Mouse (Mus musculus) spleen, adult 2 months (tissue): ENCODE results near the gene Ugt1a10. TPM values are rescaled to one million over a fixed set of nuclear protein-coding genes. Genes with fewer than 3 reads are reported as not detected.
"Not testable (repeated sequence)": the region's sequence is repeated elsewhere in the genome, so short reads cannot be mapped to it uniquely, and the experiment has no call there.

Source experiments
- DNase-seq, 2 experiments: peaks; one replicate each; pipeline versions ENCODE4 v3.0.0 to v3.0.0-alpha.2; 2012 to 2021; ENCODE audit warnings: low spot score in 2 of 2, low read depth in 1 of 2
- H3K27ac ChIP-seq: fragments of 200-500 bp; 2 replicates; pipeline ENCODE4 v1.5.1; 2012; ENCODE audit warnings: low read length, inconsistent platforms; ENCODE audit not compliant: insufficient read depth
- H3K27me3 ChIP-seq: fragments of 200-500 bp; 2 replicates; pipeline ENCODE4 v1.6.1; 2012; ENCODE audit warnings: mild to moderate bottlenecking, moderate library complexity, low read length, inconsistent platforms; ENCODE audit not compliant: control insufficient read depth, insufficient read depth
- H3K36me3 ChIP-seq: fragments of 200-500 bp; 2 replicates; pipeline ENCODE4 v1.6.1; 2012; ENCODE audit warnings: mild to moderate bottlenecking, low read length, inconsistent platforms; ENCODE audit not compliant: control insufficient read depth, insufficient read depth
- H3K4me1 ChIP-seq: fragments of 200-500 bp; 2 replicates; pipeline ENCODE4 v1.6.1; 2011; ENCODE audit warnings: inconsistent platforms; ENCODE audit not compliant: control insufficient read depth, insufficient read depth, insufficient read length
- H3K4me3 ChIP-seq: fragments of 200-500 bp; 2 replicates; pipeline ENCODE4 v1.5.1; 2011; ENCODE audit warnings: mild to moderate bottlenecking, inconsistent platforms; ENCODE audit not compliant: insufficient read depth, insufficient read length; ENCODE audit errors: extremely low read depth
- CTCF ChIP-seq: fragments of 200-500 bp; IDR thresholded peaks from 2 replicates; pipeline ENCODE4 v1.5.1; 2011; ENCODE audit warnings: mild to moderate bottlenecking, inconsistent platforms; ENCODE audit not compliant: insufficient read depth, insufficient read length, insufficient replicate concordance; ENCODE audit errors: extremely low read depth
- POLR2A ChIP-seq: fragments of 200-500 bp; IDR thresholded peaks from 2 replicates; pipeline ENCODE4 v1.6.1; 2011; ENCODE audit warnings: low read depth, low read length, inconsistent platforms
- WGBS: fragments of 180-500 bp; shearing (Covaris S2); methylation state at CpG from one replicate; pipeline ENCODE4 v1.1.7; 2018; 5-methylcytosine and 5-hydroxymethylcytosine counted together
- polyA plus RNA-seq: library from polyadenylated mRNA; depleted of rRNA; stranded (reverse); fragments of >200 nt; gene quantifications from 2 replicates; pipeline ENCODE4 v1.2.3, GENCODE M21; 2012

Gene Ugt1a10
- polyA plus RNA-seq, 1 experiment = not detected

DNA sequence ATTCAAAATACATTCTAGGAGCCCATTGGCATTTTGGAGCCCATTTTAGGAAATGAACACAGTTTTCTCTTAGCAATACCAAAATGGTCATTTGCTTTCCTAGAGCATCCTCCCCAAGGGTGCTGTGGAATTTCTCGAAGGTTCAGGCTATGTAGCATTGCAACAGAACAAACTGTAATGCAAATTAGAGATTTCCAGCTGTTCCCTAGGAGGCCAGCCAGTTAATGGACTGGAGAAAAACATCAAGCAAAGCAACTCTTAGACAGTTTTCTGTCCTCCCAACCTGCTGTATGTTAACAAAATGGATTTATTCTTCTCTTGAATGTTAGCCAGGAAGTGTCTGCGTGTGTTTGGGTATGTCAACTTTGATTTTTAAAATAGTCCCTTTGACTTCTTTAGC is 81.5 kb downstream of the Ugt1a10 start:
- no peaks in the 10 kb centered on the region for H3K27me3 ChIP-seq
- 81% methylated on average over 2 of the region's 2 CpGs for WGBS
- H3K27ac ChIP-seq = no peak overlapping the region
- H3K4me3 ChIP-seq = no peak overlapping the region
- no peaks in the 10 kb centered on the region for H3K36me3 ChIP-seq
- no peaks in the 10 kb centered on the region for H3K4me1 ChIP-seq
- DNase-seq = no peak
- TF ChIP-seq CTCF (no peak), POLR2A (no peak)

DNA sequence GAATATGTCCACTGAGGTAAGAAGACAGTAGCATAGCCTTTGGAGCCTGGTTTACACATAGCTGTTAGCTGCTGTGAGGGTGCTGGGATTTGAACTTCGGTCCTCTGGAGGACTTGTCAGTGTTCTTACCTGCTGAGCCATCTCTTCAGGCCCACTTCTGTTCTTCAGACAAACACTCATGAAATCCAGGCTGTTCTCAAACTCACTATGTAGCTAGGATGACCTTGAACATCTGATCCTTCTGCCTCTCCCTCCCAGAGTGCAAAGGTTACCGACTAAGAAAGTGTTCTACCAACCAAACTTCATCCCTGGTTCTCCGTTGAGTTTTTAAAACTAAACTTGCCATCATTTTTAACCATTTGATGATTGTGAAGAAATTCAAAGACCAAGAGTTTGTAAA is 82.1 kb downstream of the Ugt1a10 start:
- no peaks in the 10 kb centered on the region for H3K36me3 ChIP-seq
- no peak for DNase-seq
- H3K4me1 ChIP-seq = no peaks in the 10 kb centered on the region
- no peak overlapping the region for H3K27ac ChIP-seq
- no peaks in the 10 kb centered on the region for H3K27me3 ChIP-seq
- TF ChIP-seq POLR2A (no peak), CTCF (no peak)
- H3K4me3 ChIP-seq = no peak overlapping the region
- 89% methylated on average over 3 of the region's 3 CpGs for whole genome bisulfite sequencing

DNA sequence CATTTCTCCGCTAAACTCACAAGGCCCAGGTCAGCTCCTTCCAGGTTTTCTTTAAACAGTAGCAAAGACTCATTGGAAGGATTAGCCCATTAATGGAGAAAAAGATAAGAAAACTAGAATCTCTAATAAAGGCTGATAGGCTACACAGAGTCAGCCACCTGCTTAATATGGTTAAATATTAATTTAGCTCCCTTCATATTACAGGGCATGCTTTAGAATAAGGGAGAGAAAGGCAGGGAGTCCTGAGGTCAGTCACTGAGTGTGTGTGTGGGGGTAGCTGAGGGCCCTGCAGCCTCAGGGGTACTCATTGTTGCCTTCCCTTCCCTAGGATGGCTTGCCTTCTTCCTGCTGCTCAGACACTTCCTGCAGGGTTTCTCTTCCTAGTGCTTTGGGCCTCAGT is 83.0 kb downstream of the Ugt1a10 start:
- DNase-seq = no peak
- Histone ChIP-seq H3K36me3 (no peaks in the 10 kb centered on the region), H3K27ac (no peak overlapping the region), H3K4me3 (no peak overlapping the region), H3K4me1 (no peaks in the 10 kb centered on the region), H3K27me3 (no peaks in the 10 kb centered on the region)
- TF ChIP-seq POLR2A (no peak), CTCF (no peak)
- WGBS = 92% methylated on average over 1 of the region's 1 CpGs

DNA sequence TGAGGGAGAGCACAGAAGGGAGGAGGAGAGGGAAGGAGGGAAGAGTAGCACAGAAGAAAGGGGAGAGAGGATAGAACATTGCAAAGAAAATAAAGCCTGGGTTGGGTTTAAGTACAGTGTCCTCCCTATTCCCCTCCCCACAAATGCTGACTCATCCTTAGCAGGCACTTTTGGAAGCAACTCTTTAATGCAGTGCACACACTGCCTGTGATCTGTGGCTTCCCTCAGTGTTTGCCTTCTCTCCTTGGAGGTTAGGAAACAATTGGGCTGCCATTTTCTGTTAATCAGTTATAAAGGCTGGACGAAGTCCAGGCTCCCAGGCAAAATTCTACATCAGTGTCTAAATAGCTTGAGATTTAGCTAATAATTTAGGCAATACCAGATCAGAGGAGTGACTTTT is 85.3 kb downstream of the Ugt1a10 start:
- H3K27ac ChIP-seq, H3K36me3 ChIP-seq, DNase-seq, H3K4me3 ChIP-seq, H3K4me1 ChIP-seq, H3K27me3 ChIP-seq: not testable (repeated sequence)
- 69% methylated on average over 1 of the region's 1 CpGs for WGBS

DNA sequence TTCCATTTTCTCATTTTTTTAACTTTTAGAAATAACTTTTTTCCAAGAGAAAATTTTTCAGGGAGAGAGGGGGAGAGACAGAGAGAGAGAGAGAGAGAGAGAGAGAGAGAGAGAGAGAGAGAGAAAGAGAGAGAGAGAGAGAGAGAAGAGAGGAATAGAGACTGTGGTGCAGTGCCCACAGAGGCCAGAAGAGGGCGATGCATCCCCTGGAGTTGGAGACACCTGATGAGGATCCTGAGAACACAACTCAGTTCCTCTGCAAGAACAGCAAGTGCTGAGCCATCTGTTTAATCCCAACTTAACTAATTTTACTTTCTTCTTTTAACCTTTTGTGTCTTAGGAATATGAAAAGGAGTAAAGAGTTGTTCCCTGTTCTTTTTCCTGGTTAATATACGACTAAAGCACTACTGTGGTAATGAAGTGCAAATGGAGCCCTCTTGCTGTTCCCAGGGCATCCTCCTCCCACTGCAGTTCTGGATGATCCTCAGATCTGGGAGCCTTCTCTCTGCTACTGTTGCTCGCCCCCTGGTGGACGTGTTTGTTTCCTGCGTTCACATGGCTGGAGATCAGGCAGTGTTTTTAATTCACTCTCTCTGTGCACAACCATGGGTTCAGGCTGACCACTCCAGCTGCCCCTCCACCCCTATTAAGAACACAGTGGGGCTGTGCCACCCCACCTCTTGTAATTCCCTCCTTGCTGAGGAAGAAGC is 88.9 kb downstream of the Ugt1a10 start:
- H3K4me3 ChIP-seq, H3K27me3 ChIP-seq, H3K4me1 ChIP-seq, H3K27ac ChIP-seq, H3K36me3 ChIP-seq: not testable (repeated sequence)
- peak in 1 of 2 experiments; percentile 17 for DNase-seq
- TF ChIP-seq CTCF = peak; percentile 26; the same call in 1 of the 2 replicates
- WGBS = 27% methylated on average over 5 of the region's 5 CpGs

DNA sequence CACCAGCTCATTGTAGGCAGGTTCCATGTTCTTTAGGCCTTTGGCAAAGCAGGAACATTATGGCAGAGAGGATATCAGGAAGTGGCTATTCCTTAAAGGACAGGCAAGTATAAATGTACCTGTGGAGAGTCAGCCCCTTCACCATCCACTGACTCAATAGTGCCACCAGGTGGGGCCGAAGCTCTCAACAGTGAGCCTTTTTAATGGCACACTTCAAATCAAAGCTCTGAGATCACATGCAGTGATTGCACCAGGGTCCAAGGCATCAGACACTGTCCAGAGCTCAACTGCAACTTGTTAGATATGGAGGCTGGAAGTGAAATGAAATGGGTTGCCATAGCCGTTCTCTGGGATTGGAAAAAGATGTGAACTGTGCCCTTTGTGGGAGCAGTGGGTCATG is 90.1 kb downstream of the Ugt1a10 start:
- H3K4me1 ChIP-seq, H3K4me3 ChIP-seq, H3K36me3 ChIP-seq, H3K27ac ChIP-seq, DNase-seq, H3K27me3 ChIP-seq: not testable (repeated sequence)
- WGBS = 81% methylated on average over 2 of the region's 2 CpGs

DNA sequence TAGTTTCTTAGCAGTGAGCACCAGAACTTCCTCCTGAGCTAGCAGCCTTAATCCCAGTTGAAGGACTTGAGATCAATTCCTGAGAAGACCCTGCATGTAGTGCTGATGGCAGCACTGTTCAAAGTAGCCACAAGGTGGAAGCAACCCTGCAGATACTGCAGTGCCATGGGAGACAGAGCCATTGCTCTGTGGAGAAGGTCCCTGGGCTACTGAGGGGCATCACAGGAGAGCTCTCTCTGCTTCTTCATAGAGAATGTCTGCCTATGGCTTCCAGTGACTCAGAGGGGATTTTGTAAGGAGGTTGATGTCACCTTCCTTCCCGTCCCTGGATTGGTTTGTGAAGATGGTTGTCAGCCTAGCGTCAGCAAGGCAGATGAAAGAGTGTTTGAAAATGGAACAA is 94.9 kb downstream of the Ugt1a10 start:
- H3K4me1 ChIP-seq, H3K27ac ChIP-seq, H3K36me3 ChIP-seq, H3K27me3 ChIP-seq, DNase-seq, H3K4me3 ChIP-seq: not testable (repeated sequence)
- 91% methylated on average over 2 of the region's 2 CpGs for WGBS
